Mouse (Mus musculus) megakaryocyte, embryonic 14.5 days (primary cell): ENCODE data around the gene Noxa1.

Source experiments
- FLI1 ChIP-seq: IDR thresholded peaks from 2 replicates; pipeline ENCODE4 v1.6.1; 2012; ENCODE audit warnings: low read length, inconsistent platforms, mixed read lengths
- GATA1 ChIP-seq: IDR thresholded peaks from 3 replicates; pipeline ENCODE4 v1.6.1; 2012; ENCODE audit warnings: mixed read lengths, low read length, inconsistent platforms, borderline replicate concordance

DNA sequence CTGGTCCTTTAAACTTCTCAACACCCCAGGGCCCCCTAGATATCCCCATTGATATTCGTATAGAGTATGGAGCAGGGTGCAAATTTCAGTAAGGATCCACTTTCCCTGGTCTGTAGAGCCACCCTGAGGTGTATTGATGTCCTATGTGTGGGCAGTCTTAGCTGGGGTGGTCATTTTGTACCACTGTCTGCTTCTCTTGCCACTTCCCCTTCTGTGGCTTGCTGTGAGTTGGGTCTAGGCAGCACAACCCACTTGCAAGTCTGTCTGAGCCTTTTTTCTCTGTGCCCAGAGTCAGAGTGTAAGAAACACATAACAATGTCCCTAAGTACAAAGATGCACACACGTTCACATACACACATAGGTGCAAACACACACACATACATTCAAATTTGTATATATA is 19.4 kb upstream of the Noxa1 start:
- TF ChIP-seq GATA1 (no peak), FLI1 (no peak)
